Mouse (Mus musculus): ENCODE results near the gene Igfbp7. TPM values are rescaled to one million over a fixed set of nuclear protein-coding genes. Genes with fewer than 3 reads are reported as not detected.

The Igfbp7 gene
- total RNA-seq, 2 experiments from 2014 or later = 664 to 746 TPM

GRCm38 (mm10) chr5:77379434-77380135 lies 28.3 kb downstream of the Igfbp7 start:
- DNase-seq = no peak

- DNase-seq = no peak
These were observed 29.8 kb downstream of the Igfbp7 start for GRCm38 (mm10) chr5:77378027-77378426.

- DNase-seq = no peak
These were observed 32.3 kb downstream of the Igfbp7 start for GRCm38 (mm10) chr5:77375546-77375945.

GRCm38 (mm10) chr5:77374945-77375344 lies 32.9 kb downstream of the Igfbp7 start:
- no peak for DNase-seq

GRCm38 (mm10) chr5:77372778-77373177 lies 35.1 kb downstream of the Igfbp7 start:
- peak; percentile 63 for DNase-seq

- DNase-seq = no peak
These were observed 35.6 kb downstream of the Igfbp7 start for GRCm38 (mm10) chr5:77372242-77372641.

GRCm38 (mm10) chr5:77370378-77370892 lies 37.4 kb downstream of the Igfbp7 start:
- DNase-seq = no peak

- no peak for DNase-seq
These were observed 38.4 kb downstream of the Igfbp7 start for GRCm38 (mm10) chr5:77369394-77369793.

GRCm38 (mm10) chr5:77368194-77368593 lies 39.6 kb downstream of the Igfbp7 start:
- no peak for DNase-seq

GRCm38 (mm10) chr5:77367682-77368081 lies 40.2 kb downstream of the Igfbp7 start:
- DNase-seq = peak; percentile 46

GRCm38 (mm10) chr5:77367145-77367544 lies 40.7 kb downstream of the Igfbp7 start:
- peak; percentile 52 for DNase-seq

GRCm38 (mm10) chr5:77366313-77366712 lies 41.5 kb downstream of the Igfbp7 start:
- no peak for DNase-seq

- no peak for DNase-seq
These were observed 43.3 kb downstream of the Igfbp7 start for GRCm38 (mm10) chr5:77364443-77365038.

- DNase-seq = no peak
These were observed 44.2 kb downstream of the Igfbp7 start for GRCm38 (mm10) chr5:77363650-77364049.

- no peak for DNase-seq
These were observed 45.7 kb downstream of the Igfbp7 start for GRCm38 (mm10) chr5:77362120-77362519.

GRCm38 (mm10) chr5:77361006-77361405 lies 46.8 kb downstream of the Igfbp7 start:
- no peak for DNase-seq

GRCm38 (mm10) chr5:77359971-77360370 lies 47.9 kb downstream of the Igfbp7 start:
- no peak for DNase-seq

- DNase-seq = peak; percentile 72
These were observed 49.5 kb downstream of the Igfbp7 start for GRCm38 (mm10) chr5:77358347-77358746.

- peak; percentile 83 for DNase-seq
These were observed 50.3 kb downstream of the Igfbp7 start for GRCm38 (mm10) chr5:77357405-77358149.

GRCm38 (mm10) chr5:77355307-77356265 lies 52.3 kb downstream of the Igfbp7 start:
- DNase-seq = peak; percentile 71

GRCm38 (mm10) chr5:77354361-77354787 lies 53.5 kb downstream of the Igfbp7 start:
- DNase-seq = peak; percentile 92

GRCm38 (mm10) chr5:77351691-77352090 lies 56.1 kb downstream of the Igfbp7 start:
- DNase-seq = no peak

Data from adrenal gland, postnatal 10 days (tissue).